Comparison of ENCODE assay signal across 24 mouse cellular contexts in the genomic region with DNA sequence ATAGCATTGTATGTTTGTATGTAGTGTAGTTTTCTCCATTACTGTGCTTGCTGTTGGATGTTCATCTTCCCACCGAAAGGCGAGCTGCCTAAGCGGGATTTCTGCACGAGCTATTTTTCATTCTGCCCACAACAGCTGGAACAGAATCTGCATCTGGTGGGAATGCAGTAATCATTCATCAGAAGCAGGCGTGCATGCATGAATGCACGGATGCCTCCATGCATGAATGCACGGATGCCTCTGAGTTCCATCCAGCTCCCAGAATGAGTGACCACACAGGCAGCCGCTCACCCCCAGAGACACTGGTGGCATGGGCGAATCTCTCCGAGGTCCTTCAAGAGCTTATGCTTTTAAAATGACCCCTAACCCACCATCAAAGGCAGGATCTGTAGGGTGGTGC. TPM values are rescaled to one million over a fixed set of nuclear protein-coding genes. Genes with fewer than 3 reads are reported as not detected.
DNase-seq lines count a peak whose midpoint lies in the region; ATAC-seq lines count a peak whose summit lies in the region.
"Had no signal": no experiment of that assay in that cellular context is flagged by ENCODE, and none has a peak within 500 bp of the region (broad histone marks: within the 10 kb centered on the region; RNA-seq: fewer than 3 reads in every experiment).

No protein-coding gene starts in this region.

- intact Hi-C loops in heart, postnatal 36 days (cut with DNase I), result no loop called here

- peaks cover 27% of the 10 kb centered on the region for H3K4me1 ChIP-seq in embryonic facial prominence, embryonic 14.5 days (ENCODE audit: control insufficient read depth, insufficient read depth, low read length)
- H3K4me1 ChIP-seq in embryonic facial prominence, embryonic 10.5 days, result peaks cover 34% of the 10 kb centered on the region
- peaks cover 45% of the 10 kb centered on the region for H3K4me1 ChIP-seq in heart, embryonic 16.5 days (ENCODE audit: control insufficient read depth, insufficient read depth, low read length)
- H3K4me1 ChIP-seq in midbrain, embryonic 10.5 days, result peaks cover 28% of the 10 kb centered on the region
- H3K4me1 ChIP-seq in midbrain, embryonic 13.5 days (replicated peaks), result peaks cover 17% of the 10 kb centered on the region
- H3K4me1 ChIP-seq: megakaryocyte, embryonic 14.5 days had no signal

- peaks cover 7% of the 10 kb centered on the region; the same call in 1 of the 2 replicates for H3K27me3 ChIP-seq in embryonic facial prominence, embryonic 14.5 days (replicated peaks; ENCODE audit: control insufficient read depth, insufficient read depth, low read length)
- peaks cover 35% of the 10 kb centered on the region for H3K27me3 ChIP-seq in embryonic facial prominence, embryonic 10.5 days (replicated peaks; ENCODE audit: low read depth, poor library complexity, severe bottlenecking)
- H3K27me3 ChIP-seq in heart, embryonic 16.5 days (ENCODE audit: control insufficient read depth, insufficient read depth, low read length), result peaks cover 3% of the 10 kb centered on the region; the same call in 1 of the 2 replicates
- peaks cover 45% of the 10 kb centered on the region for H3K27me3 ChIP-seq in midbrain, embryonic 10.5 days (ENCODE audit: low read depth, poor library complexity, severe bottlenecking)
- peaks cover 7% of the 10 kb centered on the region; the same call in 1 of the 2 replicates for H3K27me3 ChIP-seq in midbrain, embryonic 13.5 days
- H3K27me3 ChIP-seq: forebrain, embryonic 13.5 days; intestine, embryonic 15.5 days had no signal

- H3K4me3 ChIP-seq in embryonic facial prominence, embryonic 14.5 days (ENCODE audit: low read depth, low read length), result no peak overlapping the region
- no peak overlapping the region for H3K4me3 ChIP-seq in embryonic facial prominence, embryonic 10.5 days
- H3K4me3 ChIP-seq in heart, embryonic 16.5 days (ENCODE audit: low read length), result peak overlapping the region; percentile 48
- H3K4me3 ChIP-seq in midbrain, embryonic 10.5 days, result no peak overlapping the region
- no peak overlapping the region for H3K4me3 ChIP-seq in midbrain, embryonic 13.5 days (replicated peaks)
- H3K4me3 ChIP-seq: embryonic facial prominence, embryonic 13.5 days; forebrain, embryonic 13.5 days; intestine, embryonic 15.5 days; left cerebral cortex, adult 2 months; limb, embryonic 12.5 days; megakaryocyte, embryonic 14.5 days had no signal

- no peak overlapping the region for H3K4me2 ChIP-seq in embryonic facial prominence, embryonic 14.5 days (ENCODE audit: low read depth, low read length)
- peak overlapping the region; percentile 66 for H3K4me2 ChIP-seq in heart, embryonic 16.5 days (ENCODE audit: low read depth, low read length)
- no peak overlapping the region for H3K4me2 ChIP-seq in midbrain, embryonic 13.5 days (replicated peaks)
- H3K4me2 ChIP-seq: embryonic facial prominence, embryonic 13.5 days; forebrain, embryonic 13.5 days; intestine, embryonic 15.5 days; limb, embryonic 12.5 days had no signal

- no peak for ATAC-seq in embryonic facial prominence, embryonic 14.5 days (ENCODE audit: low read depth)
- no peak for ATAC-seq in heart, embryonic 16.5 days (replicated peaks; ENCODE audit: extremely low read depth, insufficient read depth, low FRiP score)
- ATAC-seq in midbrain, embryonic 13.5 days, result no peak
- no peak for ATAC-seq in granulocyte monocyte progenitor cell, adult 5-6 weeks (replicated peaks; ENCODE audit: poor library complexity, severe bottlenecking)
- ATAC-seq: forebrain, embryonic 13.5 days; lung, postnatal 0 days had no signal

- H3K9ac ChIP-seq in embryonic facial prominence, embryonic 14.5 days (ENCODE audit: low read depth, low read length), result no peak overlapping the region
- H3K9ac ChIP-seq in heart, embryonic 16.5 days (ENCODE audit: low read length), result peak overlapping the region; percentile 41
- no peak overlapping the region for H3K9ac ChIP-seq in midbrain, embryonic 13.5 days (replicated peaks)
- H3K9ac ChIP-seq: embryonic facial prominence, embryonic 13.5 days; forebrain, embryonic 13.5 days; intestine, embryonic 15.5 days; limb, embryonic 12.5 days; liver, embryonic 14.5 days had no signal

- WGBS in embryonic facial prominence, embryonic 14.5 days, result 47% methylated on average over 10 of the region's 10 CpGs
- WGBS in embryonic facial prominence, embryonic 10.5 days, result 64% methylated on average over 10 of the region's 10 CpGs
- WGBS in heart, embryonic 16.5 days, result 81% methylated on average over 10 of the region's 10 CpGs
- WGBS in midbrain, embryonic 10.5 days, result 35% methylated on average over 10 of the region's 10 CpGs
- WGBS in midbrain, embryonic 13.5 days, result 28% methylated on average over 10 of the region's 10 CpGs

- H3K27ac ChIP-seq in embryonic facial prominence, embryonic 14.5 days (replicated peaks; ENCODE audit: low read depth, low read length), result no peak overlapping the region
- no peak overlapping the region for H3K27ac ChIP-seq in embryonic facial prominence, embryonic 10.5 days (replicated peaks)
- peak overlapping the region; percentile 91 for H3K27ac ChIP-seq in heart, embryonic 16.5 days (ENCODE audit: low read length)
- 0 out of 2 replicates have a peak overlapping the region, but pooled peaks have one; percentile 28 for H3K27ac ChIP-seq in midbrain, embryonic 10.5 days (replicated peaks)
- no peak overlapping the region for H3K27ac ChIP-seq in midbrain, embryonic 13.5 days
- H3K27ac ChIP-seq: embryonic facial prominence, embryonic 13.5 days; forebrain, embryonic 13.5 days; intestine, embryonic 15.5 days; left cerebral cortex, adult 2 months; limb, embryonic 12.5 days; liver, embryonic 14.5 days had no signal

- H3K9me3 ChIP-seq in embryonic facial prominence, embryonic 14.5 days (ENCODE audit: control insufficient read depth, low read length), result no peaks in the 10 kb centered on the region
- H3K9me3 ChIP-seq in embryonic facial prominence, embryonic 10.5 days, result no peaks in the 10 kb centered on the region
- H3K9me3 ChIP-seq in heart, embryonic 16.5 days (replicated peaks; ENCODE audit: control insufficient read depth, low read length), result no peaks in the 10 kb centered on the region
- no peaks in the 10 kb centered on the region for H3K9me3 ChIP-seq in midbrain, embryonic 10.5 days (replicated peaks)
- no peaks in the 10 kb centered on the region for H3K9me3 ChIP-seq in midbrain, embryonic 13.5 days
- H3K9me3 ChIP-seq: embryonic facial prominence, embryonic 13.5 days; forebrain, embryonic 13.5 days; intestine, embryonic 15.5 days; limb, embryonic 12.5 days; megakaryocyte, embryonic 14.5 days had no signal

- H3K36me3 ChIP-seq in embryonic facial prominence, embryonic 14.5 days (ENCODE audit: control insufficient read depth, insufficient read depth, low read length), result no peaks in the 10 kb centered on the region
- no peaks in the 10 kb centered on the region for H3K36me3 ChIP-seq in embryonic facial prominence, embryonic 10.5 days (replicated peaks)
- H3K36me3 ChIP-seq in heart, embryonic 16.5 days (ENCODE audit: control insufficient read depth, insufficient read depth), result no peaks in the 10 kb centered on the region
- no peaks in the 10 kb centered on the region for H3K36me3 ChIP-seq in midbrain, embryonic 10.5 days
- no peaks in the 10 kb centered on the region for H3K36me3 ChIP-seq in midbrain, embryonic 13.5 days
- H3K36me3 ChIP-seq: embryonic facial prominence, embryonic 13.5 days; intestine, embryonic 15.5 days; limb, embryonic 12.5 days had no signal

- peak; percentile 45 for DNase-seq in embryonic facial prominence, embryonic 14.5 days (ENCODE audit: low spot score)
- DNase-seq in embryonic facial prominence, embryonic 10.5 days (ENCODE audit: low spot score), result no peak
- no peak for DNase-seq in heart, postnatal 36 days
- DNase-seq in midbrain, embryonic 10.5 days (ENCODE audit: low spot score), result no peak
- DNase-seq in ovary, adult 18-20 months (ENCODE audit: low spot score), result no peak
- DNase-seq: adrenal gland, postnatal 36 days; cerebellum, postnatal 14 days; spleen, adult 18-20 months; thymus, postnatal 14 days had no signal

RNA-seq across cellular contexts. Expression of gene Kcne1, which starts 1.7 kb away (rescaled TPM):
- 0.21 TPM in 1 of 2 replicates, not detected in the other for polyA plus RNA-seq in embryonic facial prominence, embryonic 14.5 days (2014; fragmentation: Nextera tagmentation; extraction: Ambion mirVana)
- 0.29 and 1.1 TPM in 2 replicates for polyA plus RNA-seq in embryonic facial prominence, embryonic 10.5 days (2016; fragmentation: Nextera tagmentation; extraction: Ambion mirVana)
- 166 and 187 TPM in 2 replicates for polyA plus RNA-seq in heart, embryonic 16.5 days (2015; fragmentation: Nextera tagmentation; extraction: Ambion mirVana)
- total RNA-seq in heart, postnatal 36 days (2021), result 10 to 100 TPM; 19.8 to 21.3 TPM
- polyA plus RNA-seq in midbrain, embryonic 10.5 days (2016; fragmentation: Nextera tagmentation; extraction: Ambion mirVana), result 0.41 and 0.55 TPM in 2 replicates
- 0.12 TPM in 1 of 2 replicates, not detected in the other for polyA plus RNA-seq in midbrain, embryonic 13.5 days (2015; fragmentation: Nextera tagmentation; extraction: Ambion mirVana)
- not detected in 2 replicates for total RNA-seq in granulocyte monocyte progenitor cell, adult 5-6 weeks (2014; fragmentation: Nextera tagmentation)
- total RNA-seq in granulocyte monocyte progenitor cell, adult 5-6 weeks (2017), result not detected in 2 replicates
- total RNA-seq: adrenal gland, postnatal 36 days; layer of hippocampus, adult 18-20 months; left cerebral cortex, adult 2 months; monocyte, adult 5-6 weeks; neutrophil, adult 5-6 weeks had no signal
- polyA plus RNA-seq: forebrain, embryonic 13.5 days; limb, embryonic 12.5 days; liver, embryonic 14.5 days had no signal

RNA-seq across cellular contexts. Expression of gene Fam243, which starts 36.3 kb away (rescaled TPM):
- not detected in 2 replicates for polyA plus RNA-seq in embryonic facial prominence, embryonic 14.5 days (2014; fragmentation: Nextera tagmentation; extraction: Ambion mirVana)
- not detected in 2 replicates for polyA plus RNA-seq in embryonic facial prominence, embryonic 10.5 days (2016; fragmentation: Nextera tagmentation; extraction: Ambion mirVana)
- 0.05 TPM in 1 of 2 replicates, not detected in the other for polyA plus RNA-seq in heart, embryonic 16.5 days (2015; fragmentation: Nextera tagmentation; extraction: Ambion mirVana)
- under 1 TPM; 0.43 to 0.50 TPM for total RNA-seq in heart, postnatal 36 days (2021)
- polyA plus RNA-seq in midbrain, embryonic 10.5 days (2016; fragmentation: Nextera tagmentation; extraction: Ambion mirVana), result 0.07 TPM in 1 of 2 replicates, not detected in the other
- not detected in 2 replicates for polyA plus RNA-seq in midbrain, embryonic 13.5 days (2015; fragmentation: Nextera tagmentation; extraction: Ambion mirVana)
- total RNA-seq in granulocyte monocyte progenitor cell, adult 5-6 weeks (2014; fragmentation: Nextera tagmentation), result not detected in 2 replicates
- not detected in 2 replicates for total RNA-seq in granulocyte monocyte progenitor cell, adult 5-6 weeks (2017)
- total RNA-seq: adrenal gland, postnatal 36 days; layer of hippocampus, adult 18-20 months; left cerebral cortex, adult 2 months; monocyte, adult 5-6 weeks; neutrophil, adult 5-6 weeks had no signal
- polyA plus RNA-seq: embryonic facial prominence, embryonic 13.5 days; forebrain, embryonic 13.5 days; intestine, embryonic 15.5 days; limb, embryonic 12.5 days; lung, postnatal 0 days; stomach, embryonic 16.5 days had no signal

RNA-seq across cellular contexts. Expression of gene Smim11, which starts 56.5 kb away (rescaled TPM):
- polyA plus RNA-seq in embryonic facial prominence, embryonic 14.5 days (2014; fragmentation: Nextera tagmentation; extraction: Ambion mirVana), result 131 and 155 TPM in 2 replicates
- polyA plus RNA-seq in embryonic facial prominence, embryonic 10.5 days (2016; fragmentation: Nextera tagmentation; extraction: Ambion mirVana), result 122 and 125 TPM in 2 replicates
- 120 and 124 TPM in 2 replicates for polyA plus RNA-seq in heart, embryonic 16.5 days (2015; fragmentation: Nextera tagmentation; extraction: Ambion mirVana)
- 10 to 100 TPM; 76.2 to 84.5 TPM for total RNA-seq in heart, postnatal 36 days (2021)
- polyA plus RNA-seq in midbrain, embryonic 10.5 days (2016; fragmentation: Nextera tagmentation; extraction: Ambion mirVana), result 126 and 133 TPM in 2 replicates
- 94.2 and 109 TPM in 2 replicates for polyA plus RNA-seq in midbrain, embryonic 13.5 days (2015; fragmentation: Nextera tagmentation; extraction: Ambion mirVana)
- total RNA-seq in granulocyte monocyte progenitor cell, adult 5-6 weeks (2014; fragmentation: Nextera tagmentation), result 100 and 115 TPM in 2 replicates
- 120 and 157 TPM in 2 replicates for total RNA-seq in granulocyte monocyte progenitor cell, adult 5-6 weeks (2017)

Comparison
In these comparisons a context has a peak if more than half of its experiments do, and no peak if none do; other contexts are left out.
1. H3K27ac ChIP-seq: peak in heart, embryonic 16.5 days (single experiment) and midbrain, embryonic 10.5 days (single experiment); none in embryonic facial prominence, embryonic 14.5 days (single experiment), embryonic facial prominence, embryonic 10.5 days (single experiment) and midbrain, embryonic 13.5 days (single experiment).
2. RNA of gene Kcne1, which starts 1.7 kb away (polyA plus RNA-seq): 166 to 187 TPM in heart, embryonic 16.5 days; 0.41 to 0.55 TPM in midbrain, embryonic 10.5 days, 0.29 to 1.1 TPM in embryonic facial prominence, embryonic 10.5 days, 0.21 TPM in embryonic facial prominence, embryonic 14.5 days and 0.12 TPM in midbrain, embryonic 13.5 days; every median in the first group is over 10 times any median in the second.